Mouse (Mus musculus) liver, embryonic 11.5 days (tissue): ENCODE results near the gene Slc16a9. TPM values are rescaled to one million over a fixed set of nuclear protein-coding genes. Genes with fewer than 3 reads are reported as not detected.

Source experiments
- ATAC-seq: fragments of 200-750 bp; cut with Nextera tagmentation; replicated peaks from 2 replicates; pipeline ENCODE4 v1.8.0; 2017; ENCODE audit warnings: moderate number of reproducible peaks, mild to moderate bottlenecking, moderate TSS enrichment, moderate library complexity; ENCODE audit not compliant: low FRiP score
- DNase-seq: peaks from one replicate; pipeline ENCODE4 v3.0.0-alpha.2; 2017; ENCODE audit warnings: low spot score
- H3K27ac ChIP-seq: fragments of 300-500 bp; sonication (generic); 2 replicates; pipeline ENCODE4 v1.5.1; 2014; ENCODE audit warnings: mild to moderate bottlenecking, low read depth, low read length, control low read depth
- H3K27me3 ChIP-seq: fragments of 300-500 bp; sonication (generic); replicated peaks from 2 replicates; pipeline ENCODE4 v1.6.1; 2014; ENCODE audit warnings: low read length, mixed read lengths; ENCODE audit not compliant: control insufficient read depth, insufficient read depth
- H3K36me3 ChIP-seq: fragments of 300-500 bp; sonication (generic); 2 replicates; pipeline ENCODE4 v1.6.1; 2014; ENCODE audit warnings: mild to moderate bottlenecking, low read length, moderate library complexity, mixed read lengths; ENCODE audit not compliant: control insufficient read depth, insufficient read depth
- H3K4me1 ChIP-seq: fragments of 300-500 bp; sonication (generic); replicated peaks from 2 replicates; pipeline ENCODE4 v1.6.1; 2014; ENCODE audit warnings: low read length, mixed read lengths; ENCODE audit not compliant: control insufficient read depth, insufficient read depth
- H3K4me2 ChIP-seq: fragments of 300-500 bp; sonication (generic); 2 replicates; pipeline ENCODE4 v1.6.1; 2014; ENCODE audit warnings: mild to moderate bottlenecking, control low read depth, moderate library complexity
- H3K4me3 ChIP-seq: fragments of 300-500 bp; sonication (generic); 2 replicates; pipeline ENCODE4 v1.5.1; 2014; ENCODE audit warnings: low read depth, low read length, control low read depth
- H3K9ac ChIP-seq: fragments of 300-500 bp; sonication (generic); 2 replicates; pipeline ENCODE4 v1.6.1; 2014; ENCODE audit warnings: low read depth, low read length, control low read depth
- H3K9me3 ChIP-seq: fragments of 300-500 bp; sonication (generic); 2 replicates; pipeline ENCODE4 v1.6.1; 2016; ENCODE audit warnings: low read length, inconsistent platforms, mixed read lengths; ENCODE audit not compliant: control insufficient read depth
- WGBS: fragments of 180-500 bp; shearing (Covaris S2); extraction: QIAGEN DNeasy Blood & Tissue Kit; methylation state at CpG from one replicate; pipeline ENCODE4 v1.1.7; 2014; 5-methylcytosine and 5-hydroxymethylcytosine counted together
- polyA plus RNA-seq: library from polyadenylated mRNA; unstranded; fragments of >200 nt; fragmentation: Nextera tagmentation; extraction: Ambion mirVana; gene quantifications from 2 replicates; pipeline ENCODE4 v1.2.1, GENCODE M21; 2014

The Slc16a9 gene
- polyA plus RNA-seq, 1 experiment from 2014 or later = 1.0 TPM

DNA sequence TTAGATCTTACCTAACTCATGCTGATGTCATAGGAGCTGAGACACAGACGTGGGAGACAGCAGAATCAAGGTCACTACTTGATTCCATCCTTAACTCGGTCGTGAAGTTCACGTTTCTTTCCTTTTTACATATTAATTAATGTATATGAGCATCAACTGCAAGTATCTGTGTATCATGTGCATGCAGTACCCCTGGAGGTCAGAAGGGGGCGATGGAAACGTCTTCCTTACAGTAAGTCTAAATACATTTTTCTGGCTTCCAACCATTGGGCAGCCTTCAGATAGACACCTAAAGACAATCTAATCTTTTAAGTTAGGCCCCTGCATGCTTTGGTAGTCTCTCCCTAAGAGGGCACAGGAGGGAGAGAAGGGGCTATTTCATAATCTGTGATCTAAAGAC is 58.3 kb downstream of the Slc16a9 start:
- Histone ChIP-seq H3K9me3 (no peaks in the 10 kb centered on the region), H3K4me3 (no peak overlapping the region)

DNA sequence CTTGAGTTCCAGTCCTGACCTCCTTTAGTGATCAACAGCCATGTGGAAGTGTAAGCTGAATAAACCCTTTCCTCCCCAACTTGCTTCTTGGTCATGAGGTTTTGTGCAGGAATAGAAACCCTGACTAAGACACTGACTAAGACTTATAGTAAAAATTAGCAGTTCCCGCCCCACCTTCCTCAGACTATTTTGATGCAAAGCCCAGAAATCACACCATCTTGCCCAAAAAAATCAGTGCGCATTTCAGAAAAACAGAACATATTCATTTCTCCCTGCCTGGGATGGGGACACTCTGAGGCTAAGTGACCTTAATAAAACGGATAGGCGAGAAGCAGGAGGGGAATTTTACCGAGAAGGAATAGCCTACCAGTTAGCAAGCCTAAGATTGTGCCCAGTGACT is 60.8 kb downstream of the Slc16a9 start:
- ATAC-seq (no peak), DNase-seq (no peak)
- no peak overlapping the region for H3K9ac ChIP-seq
- no peaks in the 10 kb centered on the region for H3K4me1 ChIP-seq
- no peaks in the 10 kb centered on the region for H3K27me3 ChIP-seq
- no peaks in the 10 kb centered on the region for H3K9me3 ChIP-seq
- H3K27ac ChIP-seq = no peak overlapping the region
- no peak overlapping the region for H3K4me3 ChIP-seq
- H3K36me3 ChIP-seq = no peaks in the 10 kb centered on the region
- H3K4me2 ChIP-seq = no peak overlapping the region
- 76% methylated on average over 5 of the region's 5 CpGs for WGBS

More for the DNA sequence above, 58.3 kb downstream of the Slc16a9 start:
- H3K27me3 ChIP-seq = no peaks in the 10 kb centered on the region
- WGBS = 74% methylated on average over 6 of the region's 6 CpGs
- no peak for ATAC-seq
- H3K27ac ChIP-seq = no peak overlapping the region
- H3K36me3 ChIP-seq = no peaks in the 10 kb centered on the region
- no peak overlapping the region for H3K4me2 ChIP-seq
- DNase-seq = no peak
- no peak overlapping the region for H3K9ac ChIP-seq
- H3K4me1 ChIP-seq = no peaks in the 10 kb centered on the region

DNA sequence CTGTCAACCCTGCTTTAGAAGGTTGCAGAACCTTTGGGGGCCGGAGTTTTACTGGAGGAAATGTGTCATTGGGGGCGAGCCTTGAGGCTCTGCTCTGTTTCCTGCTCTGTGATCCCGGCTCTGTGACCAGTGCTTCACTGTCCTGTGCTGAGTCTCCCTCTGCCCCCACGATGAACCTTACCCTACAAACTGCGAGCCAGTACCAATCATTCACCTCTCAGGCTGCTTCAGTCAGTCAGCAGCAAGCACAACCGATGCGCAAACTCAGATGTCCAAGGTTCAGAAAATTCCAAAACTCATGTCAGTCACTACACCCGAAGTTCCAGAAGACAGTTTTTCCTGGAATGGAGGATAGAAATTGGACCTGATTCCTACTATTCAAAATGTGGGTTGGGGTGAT is 64.5 kb downstream of the Slc16a9 start:
- H3K4me2 ChIP-seq = no peak overlapping the region
- ATAC-seq (no peak), DNase-seq (no peak)
- no peak overlapping the region for H3K27ac ChIP-seq
- H3K4me3 ChIP-seq = no peak overlapping the region
- H3K4me1 ChIP-seq = no peaks in the 10 kb centered on the region
- H3K36me3 ChIP-seq = no peaks in the 10 kb centered on the region
- no peaks in the 10 kb centered on the region for H3K27me3 ChIP-seq
- H3K9me3 ChIP-seq = no peaks in the 10 kb centered on the region
- H3K9ac ChIP-seq = no peak overlapping the region
- 80% methylated on average over 8 of the region's 8 CpGs for WGBS

DNA sequence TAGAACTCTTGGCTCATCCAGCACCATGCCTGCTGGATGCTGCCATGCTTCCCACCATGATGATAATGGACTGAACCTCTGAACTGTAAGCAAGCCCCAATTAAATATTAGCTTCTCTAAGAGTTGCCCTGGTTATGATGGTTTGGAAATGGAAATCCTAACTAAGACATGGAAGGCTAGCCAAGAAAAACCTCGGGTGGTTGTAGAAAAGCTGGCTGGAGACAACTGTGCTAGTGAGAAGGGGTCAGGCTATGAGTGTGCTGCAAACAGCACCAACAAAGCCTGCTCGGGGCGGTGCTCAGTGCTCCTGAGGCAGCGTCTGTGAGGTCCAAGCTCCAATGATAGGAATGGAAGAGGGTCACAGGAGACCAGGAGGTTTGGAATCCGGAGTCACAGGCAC is 65.7 kb downstream of the Slc16a9 start:
- no peaks in the 10 kb centered on the region for H3K36me3 ChIP-seq
- no peak overlapping the region for H3K4me2 ChIP-seq
- DNase-seq (no peak), ATAC-seq (no peak)
- H3K27ac ChIP-seq = no peak overlapping the region
- H3K9me3 ChIP-seq = no peaks in the 10 kb centered on the region
- H3K9ac ChIP-seq = no peak overlapping the region
- no peaks in the 10 kb centered on the region for H3K4me1 ChIP-seq
- 77% methylated on average over 5 of the region's 5 CpGs for WGBS
- no peak overlapping the region for H3K4me3 ChIP-seq
- no peaks in the 10 kb centered on the region for H3K27me3 ChIP-seq

DNA sequence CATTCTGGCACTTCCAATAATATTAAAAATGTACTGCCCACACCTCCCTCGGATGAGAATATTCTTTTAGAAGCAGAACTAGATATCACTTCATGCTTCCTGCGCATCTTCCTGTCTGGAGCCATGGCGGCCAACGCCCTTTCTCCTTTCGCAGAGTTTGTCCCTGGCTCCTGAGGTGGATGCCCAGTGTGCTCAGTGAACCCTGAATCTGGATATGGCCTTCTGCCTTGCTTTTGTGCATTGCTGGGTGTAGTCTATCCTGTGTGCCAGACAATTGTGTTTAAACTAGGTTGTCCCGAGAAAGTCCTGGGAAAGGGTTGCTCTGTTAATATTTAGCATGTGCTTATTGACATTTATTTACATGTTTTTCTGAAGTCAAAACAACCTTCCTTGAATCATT is 71.0 kb downstream of the Slc16a9 start:
- Histone ChIP-seq H3K4me2 (no peak overlapping the region), H3K4me3 (no peak overlapping the region), H3K27me3 (no peaks in the 10 kb centered on the region), H3K4me1 (no peaks in the 10 kb centered on the region), H3K36me3 (no peaks in the 10 kb centered on the region), H3K9me3 (no peaks in the 10 kb centered on the region), H3K27ac (no peak overlapping the region), H3K9ac (no peak overlapping the region)
- WGBS = 88% methylated on average over 6 of the region's 6 CpGs
- ATAC-seq = no peak
- no peak for DNase-seq

DNA sequence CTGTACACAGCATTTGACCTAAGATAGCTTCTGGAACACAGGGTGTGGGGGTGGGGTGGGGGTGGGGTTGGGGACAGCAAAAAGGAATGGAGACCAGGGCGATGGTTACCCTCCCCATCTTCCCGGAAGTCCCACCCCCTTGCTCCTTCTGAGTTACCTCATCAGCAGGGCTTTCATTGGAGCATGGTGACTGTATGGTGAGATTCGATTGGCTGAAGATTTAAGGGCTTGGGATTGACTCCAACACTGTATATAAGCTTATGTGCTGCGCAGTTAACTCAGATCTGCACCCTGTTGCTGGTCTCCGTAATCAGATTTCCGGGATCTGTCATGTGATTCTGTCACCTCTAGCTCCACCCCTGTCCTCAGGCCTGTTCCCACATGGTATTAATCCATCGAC is 72.0 kb downstream of the Slc16a9 start:
- 79% methylated on average over 7 of the region's 7 CpGs for WGBS
- DNase-seq = no peak
- Histone ChIP-seq H3K4me3 (no peak overlapping the region), H3K27me3 (no peaks in the 10 kb centered on the region), H3K9me3 (no peaks in the 10 kb centered on the region), H3K4me2 (no peak overlapping the region), H3K27ac (no peak overlapping the region), H3K36me3 (no peaks in the 10 kb centered on the region), H3K9ac (no peak overlapping the region), H3K4me1 (no peaks in the 10 kb centered on the region)
- no peak for ATAC-seq

DNA sequence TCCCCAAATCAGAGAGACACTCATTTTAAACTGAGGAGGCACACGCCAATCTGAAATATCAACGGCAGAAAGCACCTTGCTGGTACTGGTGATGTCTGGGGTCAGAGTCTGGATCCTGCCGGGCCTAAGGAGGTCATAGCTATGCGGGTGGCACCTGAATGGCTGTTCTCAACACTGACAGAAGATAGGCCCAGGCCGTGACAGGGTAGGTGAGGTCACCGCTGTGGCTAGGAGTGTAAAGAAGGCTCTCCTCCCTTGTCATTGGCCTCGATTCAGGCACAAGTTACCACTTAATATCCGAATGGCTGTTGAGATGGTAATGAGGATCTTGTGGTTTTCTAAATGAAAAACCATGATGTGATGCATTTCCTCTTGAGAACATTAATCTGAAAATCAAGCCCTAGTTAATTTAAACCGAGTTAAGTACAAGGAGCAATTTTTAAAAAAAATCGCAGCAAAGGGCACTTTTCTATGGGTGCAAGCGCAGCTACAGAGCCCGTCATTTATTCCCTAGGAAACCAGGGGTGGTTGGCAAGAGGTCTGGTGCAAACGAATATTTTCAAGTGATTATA is 72.6 kb downstream of the Slc16a9 start:
- Histone ChIP-seq H3K4me2 (no peak overlapping the region), H3K4me1 (no peaks in the 10 kb centered on the region), H3K27ac (no peak overlapping the region), H3K4me3 (no peak overlapping the region), H3K27me3 (no peaks in the 10 kb centered on the region), H3K36me3 (no peaks in the 10 kb centered on the region), H3K9ac (no peak overlapping the region), H3K9me3 (no peaks in the 10 kb centered on the region)
- DNase-seq (no peak), ATAC-seq (no peak)
- 78% methylated on average over 13 of the region's 13 CpGs for WGBS

DNA sequence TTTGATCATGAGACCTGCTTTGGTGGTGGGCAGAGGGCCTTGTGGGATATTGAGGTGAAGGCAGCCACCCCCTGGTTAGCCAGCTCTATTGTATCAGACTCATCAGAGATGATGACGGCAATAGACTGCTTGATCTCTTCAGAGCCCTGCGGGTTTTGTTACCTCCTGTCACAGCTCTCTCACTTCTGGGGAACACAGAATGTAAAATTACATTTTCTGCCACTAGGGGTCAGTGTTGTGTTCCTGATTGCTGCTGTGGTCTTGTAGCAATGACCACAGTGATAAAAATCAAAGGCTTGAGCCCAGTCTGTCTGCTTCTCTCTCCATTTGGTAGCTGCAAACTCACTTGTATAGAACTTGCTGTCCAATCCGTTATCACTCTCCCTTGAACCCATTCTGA is 73.7 kb downstream of the Slc16a9 start:
- Histone ChIP-seq H3K4me3 (no peak overlapping the region), H3K27ac (no peak overlapping the region), H3K9me3 (no peaks in the 10 kb centered on the region), H3K36me3 (no peaks in the 10 kb centered on the region), H3K4me1 (no peaks in the 10 kb centered on the region), H3K27me3 (no peaks in the 10 kb centered on the region), H3K4me2 (no peak overlapping the region), H3K9ac (no peak overlapping the region)
- ATAC-seq (no peak), DNase-seq (no peak)
- 5% methylated on average over 3 of the region's 3 CpGs for WGBS

DNA sequence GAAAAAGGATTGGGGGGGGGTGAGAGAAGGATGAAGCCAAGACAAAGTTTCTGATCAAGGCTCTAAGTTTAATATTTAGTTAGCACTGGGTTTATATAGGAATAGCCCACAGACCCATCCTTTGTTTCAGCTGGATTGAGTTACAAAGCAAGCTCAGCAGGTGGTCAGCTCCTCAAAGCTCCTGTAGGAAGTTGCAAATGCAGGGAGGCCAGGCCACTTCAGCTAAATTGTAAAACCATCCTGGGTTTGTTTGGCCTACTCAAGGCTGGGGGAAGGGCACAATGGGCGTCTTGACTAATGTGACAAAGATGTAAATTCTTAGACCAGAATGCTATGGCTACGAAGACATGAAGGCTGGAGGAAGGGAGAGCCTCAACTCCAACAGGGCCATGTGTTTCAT is 80.6 kb downstream of the Slc16a9 start:
- no peak overlapping the region for H3K27ac ChIP-seq
- DNase-seq = no peak
- H3K27me3 ChIP-seq = no peaks in the 10 kb centered on the region
- no peak overlapping the region for H3K4me2 ChIP-seq
- H3K4me3 ChIP-seq = no peak overlapping the region
- H3K9ac ChIP-seq = no peak overlapping the region
- H3K36me3 ChIP-seq = no peaks in the 10 kb centered on the region
- 37% methylated on average over 2 of the region's 2 CpGs for WGBS
- ATAC-seq = no peak
- no peaks in the 10 kb centered on the region for H3K4me1 ChIP-seq
- H3K9me3 ChIP-seq = no peaks in the 10 kb centered on the region
